Mouse (Mus musculus) c-Kit-positive CD71-positive TER-119-negative erythroid progenitor cells, embryonic 14.5 days (primary cell): ENCODE results near the gene Kcnmb4.

Experiments used
- DNase-seq: peaks from one replicate; pipeline ENCODE4 v3.0.0-alpha.2; 2013; ENCODE audit warnings: low read depth

Kcnmb4 gene

GRCm38 (mm10) chr10:116402742-116403425 lies 70.8 kb downstream of the Kcnmb4 start:
- DNase-seq, result no peak

- no peak for DNase-seq
Observed at GRCm38 (mm10) chr10:116397973-116398372, 75.7 kb downstream of the Kcnmb4 start.

- no peak for DNase-seq
Observed at GRCm38 (mm10) chr10:116397573-116397972, 76.1 kb downstream of the Kcnmb4 start.

- no peak for DNase-seq
Observed at GRCm38 (mm10) chr10:116396966-116397365, 76.7 kb downstream of the Kcnmb4 start.

- DNase-seq, result no peak
Observed at GRCm38 (mm10) chr10:116396279-116396678, 77.4 kb downstream of the Kcnmb4 start.

- DNase-seq, result no peak
Observed at GRCm38 (mm10) chr10:116394585-116394984, 79.1 kb downstream of the Kcnmb4 start.

- no peak for DNase-seq
Observed at GRCm38 (mm10) chr10:116393790-116394475, 79.7 kb downstream of the Kcnmb4 start.

GRCm38 (mm10) chr10:116388840-116389239 lies 84.8 kb downstream of the Kcnmb4 start:
- DNase-seq, result no peak

- DNase-seq, result no peak
Observed at GRCm38 (mm10) chr10:116386391-116386885, 87.2 kb downstream of the Kcnmb4 start.

- DNase-seq, result no peak
Observed at GRCm38 (mm10) chr10:116384401-116384800, 89.3 kb downstream of the Kcnmb4 start.

- DNase-seq, result no peak
Observed at GRCm38 (mm10) chr10:116382826-116383685, 90.6 kb downstream of the Kcnmb4 start.

- DNase-seq, result no peak
Observed at GRCm38 (mm10) chr10:116376853-116377252, 96.8 kb downstream of the Kcnmb4 start.

GRCm38 (mm10) chr10:116374111-116374510 lies 99.6 kb downstream of the Kcnmb4 start:
- DNase-seq, result no peak

GRCm38 (mm10) chr10:116370991-116371725 lies 102.5 kb downstream of the Kcnmb4 start:
- DNase-seq, result no peak
